ENCODE assay signal across 8 mouse cellular contexts in the genomic region with DNA sequence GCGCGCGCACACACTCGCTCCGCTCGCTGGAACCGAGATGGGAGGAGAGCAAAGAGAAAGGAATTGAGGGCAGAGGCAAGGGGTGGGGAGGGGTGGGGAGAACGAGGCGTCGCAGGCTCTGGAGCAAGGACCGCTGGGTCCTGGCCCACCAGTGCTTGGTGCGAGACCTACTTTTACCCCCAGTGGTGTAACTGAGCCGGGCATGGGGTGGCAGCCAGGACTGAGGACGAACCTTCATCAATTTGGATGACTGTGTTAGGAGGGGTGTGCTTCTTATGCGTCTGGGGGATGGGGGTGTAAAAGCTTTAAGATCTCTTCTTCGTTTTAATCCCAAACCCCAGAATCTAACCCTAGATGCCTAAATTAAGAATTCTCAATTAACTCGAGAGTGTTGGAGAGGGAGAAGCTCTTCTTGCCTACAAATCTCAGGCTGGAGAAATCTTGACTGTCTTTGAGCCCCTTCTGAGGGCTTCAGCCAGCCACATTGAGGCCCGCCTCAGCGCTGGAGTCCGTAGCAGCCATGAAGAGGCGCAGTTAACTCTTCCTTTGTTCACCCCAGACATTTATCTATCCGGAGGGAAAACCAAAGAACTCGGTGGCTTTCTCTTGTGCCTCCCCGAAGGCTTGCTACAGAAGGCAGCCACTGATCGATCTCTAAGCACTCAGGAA. TPM values are rescaled to one million over a fixed set of nuclear protein-coding genes. Genes with fewer than 3 reads are reported as not detected.
DNase-seq lines count a peak whose midpoint lies in the region; ATAC-seq and TF ChIP-seq lines count a peak whose summit lies in the region.

No protein-coding gene starts in this region.

- peak overlapping the region; percentile 45 for H3K4me3 ChIP-seq in kidney, adult 2 months (ENCODE audit: insufficient read depth, low read depth, low read length)
- H3K4me3 ChIP-seq in bone marrow macrophage, adult 2 months (ENCODE audit: insufficient read depth, low read length) = peak overlapping the region; percentile 47
- H3K4me3 ChIP-seq in hindbrain, embryonic 12.5 days = peak overlapping the region; percentile 70
- H3K4me3 ChIP-seq in midbrain, embryonic 13.5 days (replicated peaks) = peak overlapping the region; percentile 64

- H3K27me3 ChIP-seq in kidney, adult 2 months (replicated peaks; ENCODE audit: control insufficient read depth, insufficient read depth, low read length) = no peaks in the 10 kb centered on the region
- no peaks in the 10 kb centered on the region for H3K27me3 ChIP-seq in hindbrain, embryonic 12.5 days
- H3K27me3 ChIP-seq in midbrain, embryonic 13.5 days = 0 out of 2 replicates have a peak, but pooled peaks cover 4% of the 10 kb centered on the region

- no peaks in the 10 kb centered on the region for H3K9me3 ChIP-seq in hindbrain, embryonic 12.5 days (replicated peaks)
- H3K9me3 ChIP-seq in midbrain, embryonic 13.5 days = no peaks in the 10 kb centered on the region

- no peak overlapping the region for H3K27ac ChIP-seq in kidney, adult 2 months (ENCODE audit: insufficient read depth, low read depth, low read length)
- H3K27ac ChIP-seq in bone marrow macrophage, adult 2 months (ENCODE audit: insufficient read depth, low read depth, low read length) = no peak overlapping the region
- H3K27ac ChIP-seq in hindbrain, embryonic 12.5 days = peak overlapping the region; percentile 86
- H3K27ac ChIP-seq in midbrain, embryonic 13.5 days = peak overlapping the region; percentile 85

- peak overlapping the region; percentile 82 for H3K9ac ChIP-seq in hindbrain, embryonic 12.5 days
- peak overlapping the region; percentile 75 for H3K9ac ChIP-seq in midbrain, embryonic 13.5 days (replicated peaks)

- TF ChIP-seq POLR2A in kidney, adult 2 months (IDR thresholded peaks at IDR 0.05; ENCODE audit: low read depth, low read length) = no peak
- no peak for TF ChIP-seq POLR2A in bone marrow macrophage, adult 2 months (IDR thresholded peaks at IDR 0.05; ENCODE audit: borderline replicate concordance, low read depth, low read length)

- no peaks in the 10 kb centered on the region for H3K4me1 ChIP-seq in kidney, adult 2 months (ENCODE audit: control insufficient read depth, insufficient read depth, low read length)
- H3K4me1 ChIP-seq in bone marrow macrophage, adult 2 months (ENCODE audit: control insufficient read depth, insufficient read depth, low read length) = no peaks in the 10 kb centered on the region
- peaks cover 39% of the 10 kb centered on the region for H3K4me1 ChIP-seq in hindbrain, embryonic 12.5 days
- H3K4me1 ChIP-seq in midbrain, embryonic 13.5 days (replicated peaks) = peaks cover 49% of the 10 kb centered on the region

- H3K4me2 ChIP-seq in hindbrain, embryonic 12.5 days (replicated peaks) = peak overlapping the region; percentile 78
- peak overlapping the region; percentile 76 for H3K4me2 ChIP-seq in midbrain, embryonic 13.5 days (replicated peaks)

- TF ChIP-seq CTCF in kidney, adult 2 months (conservative IDR thresholded peaks at IDR 0.05; ENCODE audit: insufficient read depth, insufficient read length, low read depth, low read length) = no peak
- no peak for TF ChIP-seq CTCF in bone marrow macrophage, adult 2 months (IDR thresholded peaks at IDR 0.05; ENCODE audit: low read depth, low read length)

- H3K36me3 ChIP-seq in kidney, adult 2 months (ENCODE audit: control insufficient read depth, insufficient read depth, low read length) = no peaks in the 10 kb centered on the region
- no peaks in the 10 kb centered on the region for H3K36me3 ChIP-seq in hindbrain, embryonic 12.5 days
- no peaks in the 10 kb centered on the region for H3K36me3 ChIP-seq in midbrain, embryonic 13.5 days

- WGBS in kidney, adult 2 months = 3% methylated on average over 25 of the region's 25 CpGs
- 2% methylated on average over 19 of the region's 25 CpGs for WGBS in hindbrain, embryonic 12.5 days
- WGBS in midbrain, embryonic 13.5 days = 2% methylated on average over 25 of the region's 25 CpGs

- DNase-seq in kidney, adult 2 months = no peak
- no peak for DNase-seq in kidney, postnatal 4 days
- no peak for DNase-seq in urinary bladder, postnatal 14 days (ENCODE audit: low spot score)
- DNase-seq in cerebellum, postnatal 14 days = no peak

- no peak; the same call in 1 of the 2 replicates for ATAC-seq in hindbrain, embryonic 12.5 days (ENCODE audit: low FRiP score)
- no peak; the same call in 1 of the 2 replicates for ATAC-seq in midbrain, embryonic 13.5 days
- no peak for ATAC-seq in monocyte, adult 5-6 weeks (replicated peaks; ENCODE audit: insufficient number of reproducible peaks, low FRiP score, low TSS enrichment, poor library complexity, severe bottlenecking)

RNA-seq across cellular contexts. Expression of gene Kirrel, which starts 0.4 kb away (rescaled TPM):
- 10.0 and 10.2 TPM in 2 replicates for polyA plus RNA-seq in kidney, adult 2 months (2012; rRNA removed)
- 0.33 and 0.46 TPM in 2 replicates for polyA plus RNA-seq in bone marrow macrophage, adult 2 months (2012; ENCODE audit: insufficient read depth, insufficient read length, missing spikeins)
- polyA plus RNA-seq in hindbrain, embryonic 12.5 days (2016; fragmentation: Nextera tagmentation; extraction: Ambion mirVana) = 17.3 and 17.7 TPM in 2 replicates
- polyA plus RNA-seq in midbrain, embryonic 13.5 days (2015; fragmentation: Nextera tagmentation; extraction: Ambion mirVana) = 8.4 and 10.1 TPM in 2 replicates
- total RNA-seq in monocyte, adult 5-6 weeks (2017) = not detected in 3 replicates

Comparison
In these comparisons a context has a peak if more than half of its experiments do, and no peak if none do; other contexts are left out.
1. H3K27ac ChIP-seq: peak in hindbrain, embryonic 12.5 days (single experiment) and midbrain, embryonic 13.5 days (single experiment); none in kidney, adult 2 months (single experiment) and bone marrow macrophage, adult 2 months (single experiment).
2. Peak in every context shown above with its lines, with median percentiles within 50 percentile points of each other: H3K4me3 ChIP-seq.